Mouse (Mus musculus): ENCODE measurements around the gene Cox14.
"Not testable (repeated sequence)": the region's sequence is repeated elsewhere in the genome, so short reads cannot be mapped to it uniquely, and the experiment has no call there.

Cox14 gene

GRCm38 (mm10) chr15:99727039-99727438, 1.6 kb downstream of the Cox14 start:
- DNase-seq (ENCODE audit: inconsistent ontology term), result not testable (repeated sequence)

GRCm38 (mm10) chr15:99727525-99727924, 2.1 kb downstream of the Cox14 start:
- no peak for DNase-seq (ENCODE audit: inconsistent ontology term)

GRCm38 (mm10) chr15:99728211-99728610, 2.8 kb downstream of the Cox14 start:
- no peak for DNase-seq (ENCODE audit: inconsistent ontology term)

GRCm38 (mm10) chr15:99729056-99729783, 3.8 kb downstream of the Cox14 start:
- DNase-seq (ENCODE audit: inconsistent ontology term), result no peak

- no peak for DNase-seq (ENCODE audit: inconsistent ontology term)
Observed at GRCm38 (mm10) chr15:99731167-99731566, 5.7 kb downstream of the Cox14 start.

- DNase-seq (ENCODE audit: inconsistent ontology term), result no peak
Observed at GRCm38 (mm10) chr15:99731678-99732077, 6.3 kb downstream of the Cox14 start.

GRCm38 (mm10) chr15:99733186-99733585, 7.8 kb downstream of the Cox14 start:
- DNase-seq (ENCODE audit: inconsistent ontology term), result no peak

GRCm38 (mm10) chr15:99735631-99736030, 10.2 kb downstream of the Cox14 start:
- DNase-seq (ENCODE audit: inconsistent ontology term), result no peak

GRCm38 (mm10) chr15:99736675-99737074, 11.3 kb downstream of the Cox14 start:
- no peak for DNase-seq (ENCODE audit: inconsistent ontology term)

- DNase-seq (ENCODE audit: inconsistent ontology term), result no peak
Observed at GRCm38 (mm10) chr15:99740229-99740628, 14.8 kb downstream of the Cox14 start.

- peak; percentile 2 for DNase-seq (ENCODE audit: inconsistent ontology term)
Observed at GRCm38 (mm10) chr15:99754204-99754603, 28.8 kb downstream of the Cox14 start.

GRCm38 (mm10) chr15:99767467-99767866, 42.0 kb downstream of the Cox14 start:
- no peak for DNase-seq (ENCODE audit: inconsistent ontology term)

GRCm38 (mm10) chr15:99768761-99769160, 43.3 kb downstream of the Cox14 start:
- no peak for DNase-seq (ENCODE audit: inconsistent ontology term)

- no peak for DNase-seq (ENCODE audit: inconsistent ontology term)
Observed at GRCm38 (mm10) chr15:99771004-99771500, 45.6 kb downstream of the Cox14 start.

- no peak for DNase-seq (ENCODE audit: inconsistent ontology term)
Observed at GRCm38 (mm10) chr15:99771601-99772276, 46.3 kb downstream of the Cox14 start.

GRCm38 (mm10) chr15:99772277-99772880, 47.0 kb downstream of the Cox14 start:
- DNase-seq (ENCODE audit: inconsistent ontology term), result peak; percentile 95

- DNase-seq (ENCODE audit: inconsistent ontology term), result not testable (repeated sequence)
Observed at GRCm38 (mm10) chr15:99772881-99772924, 47.3 kb downstream of the Cox14 start, which contains the start of gene Cers5. Cers5 (minus strand) TSS chr15:99772885.

GRCm38 (mm10) chr15:99772925-99773324, 47.5 kb downstream of the Cox14 start:
- DNase-seq (ENCODE audit: inconsistent ontology term), result no peak
